Mouse (Mus musculus): ENCODE data around the gene Gnpat.

DNA sequence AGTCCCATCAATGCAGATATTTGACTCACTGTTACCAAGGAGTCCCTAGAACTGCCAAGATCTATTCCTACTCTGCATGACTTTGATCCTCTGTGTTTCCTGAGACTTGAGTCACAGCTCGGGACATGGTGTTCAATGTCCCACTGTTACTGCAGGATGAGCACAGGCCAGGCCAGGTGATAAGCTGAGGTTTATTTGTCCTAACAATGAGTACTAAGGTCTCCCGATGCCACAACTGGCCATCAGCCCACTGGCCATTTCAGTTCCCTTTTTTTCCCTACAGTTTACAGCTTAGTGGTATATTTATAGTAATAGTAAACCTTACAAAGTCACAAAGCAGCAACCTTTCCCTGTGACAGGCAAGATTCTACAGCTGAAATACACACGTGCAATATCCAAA, 69.6 kb downstream of the Gnpat start:
- TF ChIP-seq POLR2A (IDR thresholded peaks at IDR 0.05; ENCODE audit: borderline replicate concordance, control insufficient read depth, low read depth, low read length) = no peak
- TF ChIP-seq CTCF (IDR thresholded peaks at IDR 0.05; ENCODE audit: control insufficient read depth, insufficient read depth, low read length) = no peak

Data from bone marrow, adult 2 months (tissue).